Mouse (Mus musculus) midbrain, embryonic 10.5 days (tissue): ENCODE measurements at regions not wholly inside any gene's neighbourhood (a gene's known extent, or its start where the extent isn't known, plus 50 kb on each side); places are given as distances from the start of the nearest gene placed in this dataset.

ENCODE experiments used
- DNase-seq: peaks from one replicate; pipeline ENCODE4 v3.0.0-alpha.2; 2017; ENCODE audit warnings: low spot score
- H3K27ac ChIP-seq: fragments of 300-500 bp; sonication (generic); replicated peaks from 2 replicates; pipeline ENCODE4 v1.5.1; 2016; ENCODE audit warnings: mild to moderate bottlenecking
- H3K27me3 ChIP-seq: fragments of 300-500 bp; sonication (generic); 2 replicates; pipeline ENCODE4 v1.6.1; 2016; ENCODE audit warnings: low read depth, mild to moderate bottlenecking; ENCODE audit not compliant: poor library complexity, severe bottlenecking
- H3K36me3 ChIP-seq: fragments of 300-500 bp; sonication (generic); 2 replicates; pipeline ENCODE4 v1.6.1; 2016; ENCODE audit warnings: mild to moderate bottlenecking, moderate library complexity
- H3K4me1 ChIP-seq: fragments of 300-500 bp; sonication (generic); 2 replicates; pipeline ENCODE4 v1.6.1; 2016
- H3K4me3 ChIP-seq: fragments of 300-500 bp; sonication (generic); 2 replicates; pipeline ENCODE4 v1.5.1; 2016; ENCODE audit warnings: mild to moderate bottlenecking, moderate library complexity
- H3K9me3 ChIP-seq: fragments of 300-500 bp; sonication (generic); replicated peaks from 2 replicates; pipeline ENCODE4 v1.6.1; 2016; ENCODE audit warnings: mild to moderate bottlenecking
- WGBS: fragments of 180-500 bp; shearing (Covaris S2); methylation state at CpG from one replicate; pipeline ENCODE4 v1.1.7; 2016; 5-methylcytosine and 5-hydroxymethylcytosine counted together

GRCm38 (mm10) chr7:67462591-67462990, 89.9 kb upstream of the Mef2a start:
- peak overlapping the region; percentile 72 for H3K27ac ChIP-seq
- DNase-seq, result peak; percentile 28
- no peaks in the 10 kb centered on the region for H3K9me3 ChIP-seq
- peaks cover 39% of the 10 kb centered on the region for H3K4me1 ChIP-seq
- 36% methylated on average over 9 of the region's 9 CpGs for WGBS
- peaks cover 26% of the 10 kb centered on the region for H3K27me3 ChIP-seq
- no peaks in the 10 kb centered on the region for H3K36me3 ChIP-seq
- H3K4me3 ChIP-seq, result no peak overlapping the region

- H3K27ac ChIP-seq, result peak overlapping the region; percentile 43; the same call in 1 of the 2 replicates
- H3K4me3 ChIP-seq, result no peak overlapping the region
- no peaks in the 10 kb centered on the region for H3K9me3 ChIP-seq
- peaks cover 39% of the 10 kb centered on the region for H3K4me1 ChIP-seq
- peaks cover 26% of the 10 kb centered on the region for H3K27me3 ChIP-seq
- WGBS, result 88% methylated on average over 11 of the region's 11 CpGs
- no peak for DNase-seq
- H3K36me3 ChIP-seq, result no peaks in the 10 kb centered on the region
These were observed 88.9 kb upstream of the Mef2a start for GRCm38 (mm10) chr7:67461333-67462255.

GRCm38 (mm10) chr7:67459810-67460209, 87.2 kb upstream of the Mef2a start:
- H3K9me3 ChIP-seq, result no peaks in the 10 kb centered on the region
- no peaks in the 10 kb centered on the region for H3K36me3 ChIP-seq
- no peak for DNase-seq
- H3K4me3 ChIP-seq, result no peak overlapping the region
- peaks cover 36% of the 10 kb centered on the region for H3K4me1 ChIP-seq
- WGBS, result 80% methylated on average over 10 of the region's 10 CpGs
- H3K27ac ChIP-seq, result no peak overlapping the region; the same call in 1 of the 2 replicates
- H3K27me3 ChIP-seq, result peaks cover 26% of the 10 kb centered on the region

GRCm38 (mm10) chr7:67459209-67459608, 86.6 kb upstream of the Mef2a start:
- H3K4me1 ChIP-seq, result peaks cover 30% of the 10 kb centered on the region
- no peaks in the 10 kb centered on the region for H3K36me3 ChIP-seq
- H3K27me3 ChIP-seq, result peaks cover 26% of the 10 kb centered on the region
- no peak for DNase-seq
- H3K9me3 ChIP-seq, result no peaks in the 10 kb centered on the region
- no peak overlapping the region for H3K27ac ChIP-seq
- H3K4me3 ChIP-seq, result no peak overlapping the region
- 97% methylated on average over 9 of the region's 9 CpGs for WGBS

- no peak overlapping the region for H3K27ac ChIP-seq
- no peak for DNase-seq
- H3K4me1 ChIP-seq, result peaks cover 25% of the 10 kb centered on the region
- H3K27me3 ChIP-seq, result peaks cover 26% of the 10 kb centered on the region
- 83% methylated on average over 4 of the region's 4 CpGs for WGBS
- H3K9me3 ChIP-seq, result no peaks in the 10 kb centered on the region
- H3K36me3 ChIP-seq, result no peaks in the 10 kb centered on the region
- H3K4me3 ChIP-seq, result no peak overlapping the region
These were observed 86.0 kb upstream of the Mef2a start for GRCm38 (mm10) chr7:67458640-67459039.

- Histone ChIP-seq H3K27me3 (peaks cover 23% of the 10 kb centered on the region), H3K4me3 (no peak overlapping the region), H3K9me3 (no peaks in the 10 kb centered on the region), H3K27ac (no peak overlapping the region), H3K4me1 (peaks cover 17% of the 10 kb centered on the region), H3K36me3 (no peaks in the 10 kb centered on the region)
- 95% methylated on average over 1 of the region's 1 CpGs for WGBS
- no peak for DNase-seq
These were observed 85.2 kb upstream of the Mef2a start for GRCm38 (mm10) chr7:67457898-67458297.

- Histone ChIP-seq H3K27me3 (peaks cover 5% of the 10 kb centered on the region), H3K27ac (no peak overlapping the region), H3K36me3 (no peaks in the 10 kb centered on the region), H3K4me3 (no peak overlapping the region), H3K9me3 (no peaks in the 10 kb centered on the region), H3K4me1 (peaks cover 11% of the 10 kb centered on the region)
- no peak for DNase-seq
- WGBS, result 85% methylated on average over 4 of the region's 4 CpGs
These were observed 83.4 kb upstream of the Mef2a start for GRCm38 (mm10) chr7:67456015-67456414.

GRCm38 (mm10) chr7:67454458-67454857, 81.8 kb upstream of the Mef2a start:
- Histone ChIP-seq H3K27ac (no peak overlapping the region), H3K36me3 (no peaks in the 10 kb centered on the region), H3K9me3 (no peaks in the 10 kb centered on the region), H3K27me3 (no peaks in the 10 kb centered on the region), H3K4me1 (no peaks in the 10 kb centered on the region), H3K4me3 (no peak overlapping the region)
- WGBS, result 57% methylated on average over 4 of the region's 4 CpGs
- no peak for DNase-seq

GRCm38 (mm10) chr7:67451157-67451793, 78.6 kb upstream of the Mef2a start:
- no peak overlapping the region for H3K4me3 ChIP-seq
- H3K36me3 ChIP-seq, result no peaks in the 10 kb centered on the region
- no peaks in the 10 kb centered on the region for H3K27me3 ChIP-seq
- 90% methylated on average over 6 of the region's 6 CpGs for WGBS
- H3K27ac ChIP-seq, result no peak overlapping the region
- no peak for DNase-seq
- H3K4me1 ChIP-seq, result peaks cover 3% of the 10 kb centered on the region
- no peaks in the 10 kb centered on the region for H3K9me3 ChIP-seq

GRCm38 (mm10) chr7:67446606-67447005, 73.9 kb upstream of the Mef2a start:
- H3K27ac ChIP-seq, result peak overlapping the region; percentile 53; the same call in 1 of the 2 replicates

GRCm38 (mm10) chr7:67445203-67446041, 72.8 kb upstream of the Mef2a start:
- H3K27me3 ChIP-seq, result no peaks in the 10 kb centered on the region

More at GRCm38 (mm10) chr7:67446606-67447005, 73.9 kb upstream of the Mef2a start:
- Histone ChIP-seq H3K4me3 (no peak overlapping the region), H3K27me3 (no peaks in the 10 kb centered on the region), H3K4me1 (peaks cover 37% of the 10 kb centered on the region), H3K9me3 (no peaks in the 10 kb centered on the region), H3K36me3 (no peaks in the 10 kb centered on the region)
- DNase-seq, result no peak
- whole genome bisulfite sequencing, result 80% methylated on average over 9 of the region's 9 CpGs

GRCm38 (mm10) chr7:67444523-67444942, 71.9 kb upstream of the Mef2a start:
- Histone ChIP-seq H3K4me3 (no peak overlapping the region), H3K9me3 (no peaks in the 10 kb centered on the region), H3K36me3 (no peaks in the 10 kb centered on the region), H3K27me3 (no peaks in the 10 kb centered on the region), H3K4me1 (peaks cover 37% of the 10 kb centered on the region), H3K27ac (peak overlapping the region; percentile 29; the same call in 1 of the 2 replicates)
- DNase-seq, result no peak
- 71% methylated on average over 3 of the region's 3 CpGs for WGBS

More at GRCm38 (mm10) chr7:67445203-67446041, 72.8 kb upstream of the Mef2a start:
- peak overlapping the region; percentile 14; the same call in 1 of the 2 replicates for H3K4me3 ChIP-seq
- H3K4me1 ChIP-seq, result peaks cover 37% of the 10 kb centered on the region
- H3K9me3 ChIP-seq, result no peaks in the 10 kb centered on the region
- no peak for DNase-seq
- no peaks in the 10 kb centered on the region for H3K36me3 ChIP-seq
- WGBS, result 20% methylated on average over 12 of the region's 12 CpGs
- peak overlapping the region; percentile 83 for H3K27ac ChIP-seq
